Mouse (Mus musculus): Measurements from ENCODE around the gene Pde4a. TPM values are rescaled to one million over a fixed set of nuclear protein-coding genes. Genes with fewer than 3 reads are reported as not detected.

Gene Pde4a
- polyA plus RNA-seq (2017; shearing (Covaris generic)), result 1.3 TPM

DNA sequence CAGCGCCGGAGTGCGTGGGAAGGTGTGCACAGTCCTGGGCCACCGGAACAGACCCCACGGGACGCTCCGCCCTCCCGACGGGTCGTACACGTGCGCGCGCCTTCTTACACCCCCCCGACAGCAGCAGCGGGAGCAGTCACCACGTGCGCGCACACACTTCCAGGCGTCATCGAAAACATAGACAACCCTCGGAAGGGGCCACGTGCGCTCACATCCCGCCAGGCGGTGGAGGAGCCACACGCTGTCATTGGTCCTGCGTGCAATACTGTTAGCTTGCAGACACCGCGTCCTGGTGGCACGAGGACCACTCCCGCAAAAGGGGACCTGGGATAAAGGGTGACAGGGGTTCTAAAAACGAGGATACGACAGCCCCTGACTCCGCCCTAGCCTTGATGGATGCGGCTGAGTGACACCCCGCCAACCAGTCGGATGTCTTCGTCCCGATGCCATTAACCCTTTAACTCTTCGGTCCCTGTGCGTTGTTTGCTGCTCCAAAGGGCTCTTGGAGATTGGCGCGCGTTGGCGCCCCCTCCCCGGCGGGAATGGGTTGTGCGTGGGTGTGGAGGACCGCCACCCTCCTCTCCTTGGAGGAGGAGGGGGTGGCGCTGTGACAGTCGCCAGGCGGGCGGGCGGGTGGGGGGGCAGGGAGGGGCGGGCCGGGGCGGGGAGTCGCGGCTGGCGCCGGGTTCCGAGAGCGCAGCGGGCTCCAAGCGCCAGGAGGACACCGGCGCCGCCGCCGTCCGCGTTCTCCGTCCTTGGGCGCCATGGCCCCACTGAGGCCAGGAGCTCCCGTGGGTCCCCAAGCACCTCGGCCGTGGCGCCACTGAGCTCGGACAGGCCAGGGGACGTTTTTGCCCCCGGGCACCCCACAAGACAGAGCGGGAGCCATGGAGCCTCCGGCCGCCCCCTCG lies at the start of gene Pde4a:
Pde4a (plus strand) TSS at position 674 of the 911 bp plus-strand sequence.

DNA sequence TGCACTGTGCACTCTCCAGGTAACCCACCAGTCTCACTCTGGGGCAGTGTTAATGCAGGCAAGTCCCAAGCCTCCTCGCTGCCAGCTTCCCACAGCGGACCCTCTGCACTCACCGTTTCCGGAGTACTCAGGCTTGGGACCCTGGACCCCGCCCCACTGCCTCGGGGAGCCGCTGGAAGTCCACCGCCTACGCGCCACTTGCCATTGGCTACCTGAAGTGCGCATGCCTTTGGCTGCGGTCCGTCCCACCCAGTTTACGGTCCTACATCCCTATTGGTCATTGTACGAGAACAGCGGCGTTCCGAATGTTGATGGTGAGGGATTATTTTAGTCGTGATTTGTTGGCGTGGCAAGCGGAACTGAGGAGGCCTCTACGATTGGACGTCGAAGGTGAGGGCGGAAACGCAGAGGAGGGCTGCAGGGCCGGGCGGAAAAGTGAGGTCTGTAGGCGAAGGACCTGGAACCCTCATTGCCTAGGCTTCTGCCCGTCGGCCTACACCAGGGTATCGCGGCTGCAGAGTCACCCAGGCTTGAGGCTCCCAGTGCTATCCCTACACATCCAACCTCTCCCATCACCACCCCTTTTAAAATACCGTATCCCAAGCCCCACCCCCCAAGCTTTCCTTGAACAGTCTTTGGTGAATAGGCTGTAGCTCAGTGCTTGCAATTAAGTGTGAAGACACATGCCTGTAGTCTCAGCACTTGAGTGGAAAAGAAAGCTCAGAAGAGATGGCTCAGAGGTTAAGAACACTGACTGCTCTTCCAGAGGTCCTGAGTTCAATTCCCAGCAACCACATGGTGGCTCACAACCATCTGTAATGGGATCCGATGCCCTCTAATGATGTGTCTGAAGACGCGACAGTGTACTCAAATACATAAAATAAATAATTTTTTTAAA lies 34.2 kb upstream of the Pde4a start, which contains the start of gene Tyk2:
Tyk2 (minus strand) TSS at position 185 of the 898 bp plus-strand sequence.

GRCm38 (mm10) chr9:21149654-21150419 lies 15.7 kb upstream of the Pde4a start, which contains the start of gene Cdc37:
Gene Cdc37 (minus strand): TSS chr9:21149982.

DNA sequence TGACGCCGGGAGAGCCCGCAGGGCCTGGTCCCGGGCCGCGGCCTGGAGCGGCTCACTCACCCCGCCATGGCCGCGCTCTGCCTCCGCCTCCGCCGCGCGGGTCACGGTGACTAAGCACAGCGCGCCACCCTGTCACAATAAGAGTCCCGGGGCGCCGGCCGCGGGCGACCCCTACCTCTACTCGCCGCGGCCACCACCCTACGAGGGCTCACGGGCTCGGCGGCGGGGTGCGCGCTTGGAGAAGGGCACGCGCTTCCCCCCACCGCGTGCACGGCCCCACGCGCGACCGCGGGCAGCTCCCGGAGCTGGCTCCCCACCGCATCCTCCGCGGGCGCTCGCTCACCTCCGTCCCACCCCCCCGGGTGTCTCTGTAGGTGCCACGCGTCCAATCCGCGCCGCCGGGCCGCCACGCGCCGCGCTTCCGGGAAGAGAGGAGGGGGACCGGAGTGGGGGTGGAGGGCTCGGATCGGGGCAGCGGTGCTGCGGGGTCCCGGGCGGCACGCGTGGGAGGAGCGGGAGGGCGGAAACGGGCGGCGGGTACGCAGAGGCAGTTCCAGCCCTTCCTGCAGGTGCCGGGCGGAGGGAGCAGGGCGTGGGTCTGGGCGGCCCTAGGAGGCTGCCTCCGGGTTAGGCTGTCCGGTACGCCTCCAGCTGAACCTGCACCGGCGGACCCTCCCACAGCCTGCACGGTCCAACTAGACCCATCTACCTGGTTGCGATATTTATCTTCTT lies 73.4 kb downstream of the Pde4a start, which contains the start of gene Keap1:
Keap1 (minus strand) TSS at position 629 of the 732 bp plus-strand sequence.

DNA sequence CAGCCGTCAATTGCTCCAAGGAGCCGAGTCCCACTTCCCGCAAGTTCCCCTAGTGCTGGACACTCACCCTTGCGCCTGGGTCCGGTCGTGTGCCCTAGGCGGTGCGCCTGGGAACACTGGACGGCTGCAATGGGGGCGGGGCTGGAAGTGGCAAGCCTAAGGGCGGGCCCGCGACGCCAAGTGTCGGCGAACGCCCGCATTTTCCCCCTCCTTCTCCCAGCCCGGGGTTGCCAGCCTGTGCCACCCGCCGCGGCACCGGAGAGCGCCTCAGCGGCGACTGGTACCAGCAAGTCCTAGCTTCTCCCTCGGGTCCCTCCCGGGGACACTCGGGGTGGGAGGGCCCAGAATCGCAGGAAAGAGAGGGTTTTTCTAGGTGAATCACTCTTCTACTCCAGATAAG lies 82.8 kb downstream of the Pde4a start, which contains the start of gene S1pr5:
S1pr5 (minus strand) TSS at position 118 of the 400 bp plus-strand sequence.

Other genes starting within 250 kb of the Pde4a start
- gene Dnmt1, start 205.8 kb upstream of the Pde4a start, polyA plus RNA-seq (2017; shearing (Covaris generic)), result 72.9 TPM
- 14.9 TPM for gene S1pr2, start 188.9 kb upstream of the Pde4a start, polyA plus RNA-seq (2017; shearing (Covaris generic))
- gene Mrpl4, start 163.0 kb upstream of the Pde4a start, polyA plus RNA-seq (2017; shearing (Covaris generic)), result 112 TPM
- 66.0 TPM for gene Icam1, start 149.7 kb upstream of the Pde4a start, polyA plus RNA-seq (2017; shearing (Covaris generic))
- gene Icam4, start 136.3 kb upstream of the Pde4a start, polyA plus RNA-seq (2017; shearing (Covaris generic)), result 1.2 TPM
- 0.83 TPM for gene Icam5, start 133.6 kb upstream of the Pde4a start, polyA plus RNA-seq (2017; shearing (Covaris generic))
- 0.20 TPM for gene Zglp1, start 98.6 kb upstream of the Pde4a start, polyA plus RNA-seq (2017; shearing (Covaris generic))
- 0.24 TPM for gene Gm49373, start 92.6 kb upstream of the Pde4a start, polyA plus RNA-seq (2017; shearing (Covaris generic))
- 37.0 TPM for gene Fdx1l, start 92.1 kb upstream of the Pde4a start, polyA plus RNA-seq (2017; shearing (Covaris generic))
- gene Gm38431, start 73.7 kb upstream of the Pde4a start, polyA plus RNA-seq (2017; shearing (Covaris generic)), result 4.2 TPM
- 80.5 TPM for gene Raver1, start 73.7 kb upstream of the Pde4a start, polyA plus RNA-seq (2017; shearing (Covaris generic))
- 71.5 TPM for gene Tyk2, start 34.5 kb upstream of the Pde4a start, polyA plus RNA-seq (2017; shearing (Covaris generic))
- gene Cdc37, start 15.7 kb upstream of the Pde4a start, polyA plus RNA-seq (2017; shearing (Covaris generic)), result 324 TPM
- gene Keap1, start 73.6 kb downstream of the Pde4a start, polyA plus RNA-seq (2017; shearing (Covaris generic)), result 66.8 TPM
- 0.07 TPM for gene S1pr5, start 82.7 kb downstream of the Pde4a start, polyA plus RNA-seq (2017; shearing (Covaris generic))
- 75.3 TPM for gene Atg4d, start 99.6 kb downstream of the Pde4a start, polyA plus RNA-seq (2017; shearing (Covaris generic))
- 30.0 TPM for gene Kri1, start 122.3 kb downstream of the Pde4a start, polyA plus RNA-seq (2017; shearing (Covaris generic))
- 143 TPM for gene Cdkn2d, start 125.7 kb downstream of the Pde4a start, polyA plus RNA-seq (2017; shearing (Covaris generic))
- 3.5 TPM for gene Ap1m2, start 146.6 kb downstream of the Pde4a start, polyA plus RNA-seq (2017; shearing (Covaris generic))
- gene Slc44a2, start 155.0 kb downstream of the Pde4a start, polyA plus RNA-seq (2017; shearing (Covaris generic)), result 568 TPM
- 60.6 TPM for gene Ilf3, start 202.2 kb downstream of the Pde4a start, polyA plus RNA-seq (2017; shearing (Covaris generic))
- 38.4 TPM for gene Qtrt1, start 246.1 kb downstream of the Pde4a start, polyA plus RNA-seq (2017; shearing (Covaris generic))